Mouse (Mus musculus) intestine, embryonic 15.5 days (tissue): ENCODE measurements around the gene Gpc1. TPM values are rescaled to one million over a fixed set of nuclear protein-coding genes. Genes with fewer than 3 reads are reported as not detected.

Experiments used
- ATAC-seq: fragments of 200-750 bp; cut with Nextera tagmentation; 2 replicates; pipeline ENCODE4 v1.8.0; 2017; ENCODE audit warnings: moderate TSS enrichment, moderate library complexity
- H3K27ac ChIP-seq: fragments of 300-500 bp; sonication (generic); 2 replicates; pipeline ENCODE4 v1.5.1; 2015; ENCODE audit warnings: mild to moderate bottlenecking, inconsistent platforms
- H3K27me3 ChIP-seq: fragments of 300-500 bp; sonication (generic); replicated peaks from 2 replicates; pipeline ENCODE4 v1.6.1; 2015; ENCODE audit warnings: inconsistent platforms
- H3K36me3 ChIP-seq: fragments of 300-500 bp; sonication (generic); 2 replicates; pipeline ENCODE4 v1.6.1; 2015; ENCODE audit warnings: inconsistent platforms
- H3K4me1 ChIP-seq: fragments of 300-500 bp; sonication (generic); replicated peaks from 2 replicates; pipeline ENCODE4 v1.6.1; 2015; ENCODE audit warnings: inconsistent platforms
- H3K4me2 ChIP-seq: fragments of 300-500 bp; sonication (generic); replicated peaks from 2 replicates; pipeline ENCODE4 v1.6.1; 2015; ENCODE audit warnings: mild to moderate bottlenecking, inconsistent platforms
- H3K4me3 ChIP-seq: fragments of 300-500 bp; sonication (generic); replicated peaks from 2 replicates; pipeline ENCODE4 v1.5.1; 2015; ENCODE audit warnings: inconsistent platforms
- H3K9ac ChIP-seq: fragments of 300-500 bp; sonication (generic); 2 replicates; pipeline ENCODE4 v1.6.1; 2015; ENCODE audit warnings: inconsistent platforms
- H3K9me3 ChIP-seq: fragments of 300-500 bp; sonication (generic); 2 replicates; pipeline ENCODE4 v1.6.1; 2016; ENCODE audit warnings: inconsistent platforms
- WGBS: fragments of 180-500 bp; shearing (Covaris S2); methylation state at CpG from one replicate; pipeline ENCODE4 v1.1.7; 2015; 5-methylcytosine and 5-hydroxymethylcytosine counted together
- microRNA counts: library from miRNA; unstranded; fragments of <30 nt; microRNA quantifications from one replicate; lab custom pipeline; 2016
- polyA plus RNA-seq: library from polyadenylated mRNA; unstranded; fragments of >200 nt; fragmentation: Nextera tagmentation; extraction: Ambion mirVana; gene quantifications from 2 replicates; pipeline ENCODE4 v1.2.1, GENCODE M21; 2015

Gpc1 gene
- polyA plus RNA-seq, 1 experiment from 2014 or later = 37.7 TPM

DNA sequence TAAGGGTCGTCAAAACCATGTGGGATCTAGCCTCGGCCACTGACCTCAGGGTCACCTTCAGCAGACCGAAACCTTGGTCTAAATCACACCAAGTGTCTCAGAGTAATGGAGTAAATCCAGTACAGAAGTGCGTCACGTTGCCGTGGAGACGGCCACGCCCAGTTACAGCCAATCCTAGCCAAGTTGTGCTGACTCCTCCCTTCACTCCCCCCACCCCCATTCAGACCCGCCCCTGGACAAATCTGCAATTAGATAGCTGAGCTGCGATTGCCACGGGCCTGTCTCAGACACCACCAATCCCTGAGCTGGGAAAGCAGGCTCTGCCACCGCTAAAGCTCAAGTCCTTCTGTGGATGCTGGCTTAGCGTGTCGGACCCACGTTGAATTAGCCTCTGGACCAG lies 71.3 kb downstream of the Gpc1 start, which contains the start of gene Ankmy1:
Gene Ankmy1, minus strand, starts transcription at position 121 of the 400 bp plus-strand sequence.
- H3K9me3 ChIP-seq = no peaks in the 10 kb centered on the region
- H3K4me1 ChIP-seq = peaks cover 13% of the 10 kb centered on the region
- no peak within 1 kb of the TSS for H3K27ac ChIP-seq
- H3K4me2 ChIP-seq = peak within 1 kb of the TSS; percentile 56
- H3K4me3 ChIP-seq = peak within 1 kb of the TSS; percentile 19
- H3K36me3 ChIP-seq = no peaks in the 10 kb centered on the region
- WGBS = 2% methylated on average over 15 of the region's 15 CpGs
- peak; percentile 57 for ATAC-seq
- no peak within 1 kb of the TSS for H3K9ac ChIP-seq
- 0 out of 2 replicates have a peak, but pooled peaks cover 6% of the 10 kb centered on the region for H3K27me3 ChIP-seq

DNA sequence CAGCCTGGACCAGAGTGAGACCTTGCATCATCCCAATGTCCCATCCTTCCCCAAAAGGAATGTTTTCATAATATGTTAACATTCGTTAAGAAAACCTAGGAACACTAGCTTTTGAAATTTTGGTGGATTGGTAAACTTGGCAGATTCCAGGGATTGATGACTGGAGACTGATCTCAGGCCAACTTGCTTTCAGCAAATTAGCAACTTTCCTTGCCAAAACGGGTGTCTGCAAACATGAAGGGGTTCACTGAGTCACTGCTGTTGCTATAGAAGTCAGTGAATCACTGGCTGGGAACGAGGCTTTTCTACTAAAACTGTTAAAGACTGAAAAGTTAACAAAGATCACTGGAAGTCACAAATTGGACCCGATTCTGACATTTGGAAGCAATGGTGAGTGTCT lies 72.2 kb downstream of the Gpc1 start:
- Histone ChIP-seq H3K27me3 (0 out of 2 replicates have a peak, but pooled peaks cover 6% of the 10 kb centered on the region), H3K4me1 (peaks cover 15% of the 10 kb centered on the region), H3K4me2 (no peak overlapping the region), H3K27ac (no peak overlapping the region), H3K9ac (no peak overlapping the region), H3K36me3 (no peaks in the 10 kb centered on the region), H3K4me3 (no peak overlapping the region), H3K9me3 (no peaks in the 10 kb centered on the region)
- WGBS = 73% methylated on average over 4 of the region's 4 CpGs
- ATAC-seq = no peak

DNA sequence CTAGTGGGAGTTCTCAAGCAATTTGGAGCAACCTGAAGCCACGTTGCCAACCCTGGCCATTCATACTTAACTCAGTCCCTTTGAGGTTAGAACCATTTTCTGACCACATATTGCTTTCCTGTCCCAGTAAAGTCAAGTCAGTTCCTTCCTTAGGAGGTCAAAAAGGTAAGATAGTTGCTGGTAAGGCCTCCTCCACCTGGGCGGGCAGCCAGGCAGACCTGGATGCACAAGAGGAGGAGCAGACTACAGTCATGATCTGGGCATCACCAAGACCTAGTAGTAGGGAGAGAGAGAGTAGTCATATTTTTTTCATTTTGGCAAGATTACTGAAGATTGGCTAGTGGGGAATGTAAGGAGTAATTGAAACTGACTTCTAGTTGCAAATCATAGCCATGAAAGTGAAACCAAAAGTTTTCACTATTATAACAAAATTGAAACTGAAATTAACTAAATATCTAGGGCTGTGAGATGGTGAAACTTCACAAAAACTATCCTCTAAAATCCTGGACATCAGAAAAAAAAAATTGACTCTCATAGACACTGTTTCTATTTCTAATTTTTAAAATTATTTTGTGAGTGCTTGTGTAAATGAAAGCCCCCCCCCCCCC lies 74.4 kb downstream of the Gpc1 start:
- WGBS = 91% methylated on average over 2 of the region's 2 CpGs
- H3K9ac ChIP-seq = no peak overlapping the region

DNA sequence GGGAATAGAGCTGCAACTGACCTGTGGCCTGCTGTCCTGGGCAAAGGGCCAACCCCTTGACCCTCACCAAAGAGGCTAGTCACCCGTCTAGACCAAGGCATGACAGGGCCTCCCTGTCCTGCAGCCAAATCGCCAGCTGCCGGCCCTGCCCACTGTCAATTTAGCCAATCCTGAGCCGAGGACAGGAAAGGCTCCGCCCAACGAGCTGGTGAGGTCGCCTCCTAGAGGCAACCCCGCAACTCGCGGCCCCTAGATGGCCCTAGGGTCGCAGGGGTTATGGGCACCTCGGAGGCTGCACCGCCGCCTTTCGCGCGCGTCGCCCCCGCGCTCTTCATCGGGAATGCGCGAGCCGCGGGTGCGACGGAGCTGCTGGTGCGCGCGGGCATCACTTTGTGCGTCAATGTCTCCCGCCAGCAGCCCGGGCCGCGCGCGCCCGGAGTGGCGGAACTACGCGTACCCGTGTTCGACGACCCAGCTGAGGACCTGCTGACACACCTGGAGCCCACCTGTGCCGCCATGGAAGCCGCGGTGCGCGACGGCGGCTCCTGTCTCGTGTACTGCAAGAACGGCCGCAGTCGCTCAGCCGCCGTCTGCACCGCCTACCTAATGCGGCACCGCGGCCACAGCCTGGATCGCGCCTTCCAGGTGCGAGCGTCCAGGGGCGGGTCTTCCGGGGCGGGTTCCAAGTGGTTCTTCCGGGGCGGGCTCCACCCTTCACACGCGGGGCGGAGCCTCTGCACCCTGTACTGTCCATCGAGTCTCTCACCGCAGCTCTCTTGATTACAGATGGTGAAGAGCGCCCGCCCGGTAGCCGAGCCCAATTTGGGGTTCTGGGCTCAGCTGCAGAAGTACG lies 75.6 kb downstream of the Gpc1 start, which contains the start of gene Dusp28:
Gene Dusp28, plus strand, starts transcription at position 203 of the 853 bp plus-strand sequence.
- under 1% methylated on average over 81 of the region's 81 CpGs for WGBS
- peak within 1 kb of the TSS; percentile 67 for H3K4me3 ChIP-seq
- H3K4me1 ChIP-seq = peaks cover 31% of the 10 kb centered on the region
- peak; percentile 91 for ATAC-seq
- peak within 1 kb of the TSS; percentile 60 for H3K9ac ChIP-seq
- peak within 1 kb of the TSS; percentile 86 for H3K4me2 ChIP-seq
- peak within 1 kb of the TSS; percentile 91 for H3K27ac ChIP-seq
- H3K9me3 ChIP-seq = no peaks in the 10 kb centered on the region
- H3K36me3 ChIP-seq = no peaks in the 10 kb centered on the region
- no peaks in the 10 kb centered on the region for H3K27me3 ChIP-seq

More for the DNA sequence above, 74.4 kb downstream of the Gpc1 start:
- Histone ChIP-seq H3K4me2 (no peak overlapping the region), H3K27ac (no peak overlapping the region), H3K4me3 (no peak overlapping the region), H3K27me3 (no peaks in the 10 kb centered on the region), H3K36me3 (no peaks in the 10 kb centered on the region), H3K4me1 (peaks cover 21% of the 10 kb centered on the region), H3K9me3 (no peaks in the 10 kb centered on the region)
- ATAC-seq = no peak

DNA sequence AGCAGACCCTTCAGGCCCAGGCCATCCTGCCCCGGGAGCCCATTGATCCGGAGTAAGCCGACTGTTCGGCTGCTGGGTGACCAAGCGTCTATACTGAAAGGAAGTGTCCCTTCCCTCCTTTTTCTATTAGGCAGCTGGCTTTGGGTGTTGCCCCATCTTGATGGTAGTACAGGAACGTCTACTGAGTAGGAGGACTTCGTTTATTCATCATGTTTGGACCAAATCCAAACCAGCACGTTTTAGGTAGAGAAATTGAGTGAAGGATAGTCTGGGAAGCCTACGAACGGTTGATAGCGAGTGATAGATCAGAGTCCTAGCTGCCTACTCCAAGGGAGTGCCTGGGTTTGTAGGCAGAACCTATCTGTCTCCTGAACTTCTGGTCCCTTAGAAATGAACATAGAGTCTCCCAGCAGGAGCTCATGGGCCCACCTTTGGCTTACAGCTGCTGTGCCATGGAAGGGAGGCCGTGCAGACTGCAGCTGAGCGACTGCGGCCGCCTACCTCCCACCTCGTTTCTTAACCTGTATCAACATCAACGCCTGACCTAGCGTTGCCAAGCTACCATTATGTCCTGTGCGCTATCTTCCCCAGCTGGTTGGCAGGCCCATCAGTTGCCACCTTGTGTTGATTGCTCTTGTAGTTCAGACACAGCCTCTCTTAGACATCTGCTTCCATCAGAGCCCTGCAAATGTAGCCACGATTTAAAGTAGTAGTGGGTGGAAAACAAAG lies 76.4 kb downstream of the Gpc1 start:
- Histone ChIP-seq H3K9ac (peak overlapping the region; percentile 60), H3K9me3 (no peaks in the 10 kb centered on the region), H3K4me1 (peaks cover 34% of the 10 kb centered on the region), H3K36me3 (no peaks in the 10 kb centered on the region), H3K27ac (peak overlapping the region; percentile 55; the same call in 1 of the 2 replicates), H3K27me3 (no peaks in the 10 kb centered on the region), H3K4me3 (peak overlapping the region; percentile 67), H3K4me2 (peak overlapping the region; percentile 86)
- WGBS = 43% methylated on average over 20 of the region's 20 CpGs
- no peak; the same call in 1 of the 2 replicates for ATAC-seq

DNA sequence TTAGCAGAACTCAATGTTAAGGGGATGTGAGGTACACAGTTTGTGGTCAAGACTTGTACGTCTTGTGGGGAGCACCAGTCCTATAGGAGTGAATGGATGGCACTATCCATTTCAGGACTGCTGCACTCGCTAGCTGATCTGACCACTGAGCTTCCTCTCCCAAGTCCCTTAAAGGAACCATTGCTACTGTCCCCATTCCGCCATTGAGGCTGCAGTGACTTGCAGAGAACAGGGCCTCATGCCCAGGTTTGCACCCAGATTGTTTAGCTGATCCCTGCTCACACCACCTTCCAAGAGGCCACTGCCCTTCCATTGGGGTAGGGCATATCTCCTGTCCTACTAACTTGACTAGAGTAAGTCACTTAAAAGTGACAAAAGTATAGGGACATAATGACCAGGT lies 77.2 kb downstream of the Gpc1 start:
- Histone ChIP-seq H3K9ac (no peak overlapping the region), H3K36me3 (no peaks in the 10 kb centered on the region), H3K4me1 (peaks cover 32% of the 10 kb centered on the region), H3K4me2 (no peak overlapping the region), H3K4me3 (no peak overlapping the region), H3K27ac (no peak overlapping the region), H3K27me3 (no peaks in the 10 kb centered on the region), H3K9me3 (no peaks in the 10 kb centered on the region)
- 96% methylated on average over 3 of the region's 3 CpGs for WGBS
- ATAC-seq = no peak

DNA sequence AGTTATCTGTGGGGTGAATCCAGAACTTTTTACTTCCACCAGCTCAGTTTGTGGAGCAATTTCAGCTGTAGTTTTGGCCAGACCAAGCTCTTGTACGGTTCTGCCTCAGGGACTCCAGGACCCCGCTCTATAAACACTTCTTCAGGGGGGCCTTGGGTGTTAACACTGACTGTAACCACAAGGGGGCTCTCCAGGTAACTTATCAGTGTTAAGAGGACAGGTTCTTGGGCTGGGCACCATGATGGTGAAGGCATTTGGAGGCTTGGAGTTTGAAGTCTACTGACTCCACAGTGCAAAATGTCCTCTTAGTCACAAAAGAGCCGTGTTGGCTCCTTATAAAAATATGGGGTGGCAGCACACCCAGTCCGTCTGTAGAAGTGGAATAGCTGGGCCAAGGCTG lies 77.6 kb downstream of the Gpc1 start:
- Histone ChIP-seq H3K9ac (no peak overlapping the region), H3K27me3 (no peaks in the 10 kb centered on the region), H3K36me3 (no peaks in the 10 kb centered on the region), H3K4me1 (peaks cover 32% of the 10 kb centered on the region), H3K27ac (no peak overlapping the region), H3K4me2 (no peak overlapping the region), H3K4me3 (no peak overlapping the region), H3K9me3 (no peaks in the 10 kb centered on the region)
- ATAC-seq = no peak
- WGBS = 62% methylated on average over 4 of the region's 4 CpGs

MicroRNA genes within 50 kb of the gene (microRNA counts, 519-probe panel; counts per million panel counts)
- microRNA mmu-miR-149 (lab: Ali Mortazavi, UCI) = 3,025 counts per million, percentile 76 among the panel's probes with 10 or more counts

Other genes starting within 250 kb of the Gpc1 start
- not detected in 2 replicates for gene Olfr1412, start 245.9 kb upstream of the Gpc1 start, polyA plus RNA-seq
- gene Olfr1411, start 237.2 kb upstream of the Gpc1 start, polyA plus RNA-seq = not detected in 2 replicates
- gene Olfr1410, start 225.9 kb upstream of the Gpc1 start, polyA plus RNA-seq = not detected in 2 replicates
- gene Olfr12, start 213.9 kb upstream of the Gpc1 start, polyA plus RNA-seq = not detected in 2 replicates
- gene Cops9, start 189.7 kb upstream of the Gpc1 start, polyA plus RNA-seq = 364 and 407 TPM in 2 replicates
- 0.15 and 0.18 TPM in 2 replicates for gene Otos, start 182.8 kb upstream of the Gpc1 start, polyA plus RNA-seq
- 0.16 and 0.34 TPM in 2 replicates for gene Ankmy1, start 71.3 kb downstream of the Gpc1 start, polyA plus RNA-seq
- 14.1 and 14.7 TPM in 2 replicates for gene Dusp28, start 75.3 kb downstream of the Gpc1 start, polyA plus RNA-seq
- gene Rnpepl1, start 79.1 kb downstream of the Gpc1 start, polyA plus RNA-seq = 40.6 and 56.1 TPM in 2 replicates
- gene Capn10, start 102.7 kb downstream of the Gpc1 start, polyA plus RNA-seq = 28.2 and 34.4 TPM in 2 replicates
- 8.9 and 9.1 TPM in 2 replicates for gene Gpr35, start 119.2 kb downstream of the Gpc1 start, polyA plus RNA-seq
- 3.0 and 11.2 TPM in 2 replicates for gene Aqp12, start 174.7 kb downstream of the Gpc1 start, polyA plus RNA-seq